Mouse (Mus musculus) hindbrain, embryonic 15.5 days (tissue): Measurements from ENCODE around the gene Rhpn2. TPM values are rescaled to one million over a fixed set of nuclear protein-coding genes. Genes with fewer than 3 reads are reported as not detected.
A peak's percentile ranks its signal among the peaks of the same experiment; 100 is the strongest.

Experiments
- ATAC-seq: fragments of 200-750 bp; cut with Nextera tagmentation; 2 replicates; pipeline ENCODE4 v1.8.0; 2017; ENCODE audit warnings: low read depth, moderate number of reproducible peaks, moderate TSS enrichment; ENCODE audit not compliant: low FRiP score
- H3K27ac ChIP-seq: fragments of 300-500 bp; sonication (generic); replicated peaks from 2 replicates; pipeline ENCODE4 v1.5.1; 2015; ENCODE audit warnings: mild to moderate bottlenecking, inconsistent platforms
- H3K27me3 ChIP-seq: fragments of 300-500 bp; sonication (generic); 2 replicates; pipeline ENCODE4 v1.6.1; 2015; ENCODE audit warnings: control low read depth, inconsistent platforms
- H3K36me3 ChIP-seq: fragments of 300-500 bp; sonication (generic); 2 replicates; pipeline ENCODE4 v1.6.1; 2015; ENCODE audit warnings: control low read depth, inconsistent platforms
- H3K4me1 ChIP-seq: fragments of 300-500 bp; sonication (generic); replicated peaks from 2 replicates; pipeline ENCODE4 v1.6.1; 2015; ENCODE audit warnings: control low read depth, inconsistent platforms
- H3K4me2 ChIP-seq: fragments of 300-500 bp; sonication (generic); 2 replicates; pipeline ENCODE4 v1.6.1; 2015; ENCODE audit warnings: moderate library complexity, mild to moderate bottlenecking, inconsistent platforms
- H3K4me3 ChIP-seq: fragments of 300-500 bp; sonication (generic); 2 replicates; pipeline ENCODE4 v1.5.1; 2015; ENCODE audit warnings: mild to moderate bottlenecking, inconsistent platforms
- H3K9ac ChIP-seq: fragments of 300-500 bp; sonication (generic); 2 replicates; pipeline ENCODE4 v1.6.1; 2015; ENCODE audit warnings: inconsistent platforms
- H3K9me3 ChIP-seq: fragments of 300-500 bp; sonication (generic); 2 replicates; pipeline ENCODE4 v1.6.1; 2016; ENCODE audit warnings: control low read depth, inconsistent platforms
- WGBS: fragments of 180-500 bp; shearing (Covaris S2); methylation state at CpG from one replicate; pipeline ENCODE4 v1.1.7; 2015; 5-methylcytosine and 5-hydroxymethylcytosine counted together
- polyA plus RNA-seq: library from polyadenylated mRNA; unstranded; fragments of >200 nt; fragmentation: Nextera tagmentation; extraction: Ambion mirVana; gene quantifications from 2 replicates; pipeline ENCODE4 v1.2.1, GENCODE M21; 2015

Rhpn2 gene
- polyA plus RNA-seq, 1 experiment from 2014 or later, result 3.7 TPM

DNA sequence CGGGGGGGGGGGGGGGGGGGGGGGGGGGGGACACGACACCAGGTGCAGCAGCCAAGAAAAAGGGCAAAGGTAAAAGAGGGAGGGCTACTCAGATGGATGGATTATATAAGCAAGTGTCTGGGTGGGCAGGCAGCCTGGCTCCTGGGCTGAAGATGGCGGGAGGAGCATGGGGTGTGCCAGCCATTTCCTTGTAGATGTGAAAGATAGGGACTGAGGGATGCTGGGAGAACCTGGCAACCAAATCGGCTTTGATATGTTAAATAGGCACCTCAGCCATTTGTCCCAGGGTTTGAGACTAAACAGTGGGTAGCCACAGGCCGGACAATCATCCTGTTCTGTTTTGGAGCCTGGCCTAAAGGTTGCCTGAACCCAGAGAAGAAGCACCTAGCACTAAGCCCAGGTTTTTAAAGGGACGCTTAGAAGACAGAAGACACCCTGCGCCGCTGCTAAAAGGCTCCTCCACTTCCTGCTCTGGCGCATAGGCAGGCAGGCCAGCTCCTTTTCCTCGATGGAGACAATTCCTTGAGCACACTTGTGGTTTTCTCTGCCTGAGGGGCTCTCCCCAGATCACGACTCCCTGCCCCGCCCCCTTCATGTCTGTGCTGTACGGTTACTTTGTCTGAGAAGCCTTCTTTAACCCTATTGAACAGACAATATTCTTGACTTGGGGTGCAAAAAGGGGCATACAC is 11.1 kb upstream of the Rhpn2 start:
- H3K9ac ChIP-seq, result no peak overlapping the region
- WGBS, result 6% methylated on average over 11 of the region's 13 CpGs
- no peaks in the 10 kb centered on the region for H3K27me3 ChIP-seq
- ATAC-seq, result no peak
- no peaks in the 10 kb centered on the region for H3K36me3 ChIP-seq
- H3K4me2 ChIP-seq, result peak overlapping the region; percentile 34
- no peaks in the 10 kb centered on the region for H3K9me3 ChIP-seq
- no peak overlapping the region for H3K4me3 ChIP-seq
- H3K4me1 ChIP-seq, result peaks cover 6% of the 10 kb centered on the region
- H3K27ac ChIP-seq, result no peak overlapping the region

DNA sequence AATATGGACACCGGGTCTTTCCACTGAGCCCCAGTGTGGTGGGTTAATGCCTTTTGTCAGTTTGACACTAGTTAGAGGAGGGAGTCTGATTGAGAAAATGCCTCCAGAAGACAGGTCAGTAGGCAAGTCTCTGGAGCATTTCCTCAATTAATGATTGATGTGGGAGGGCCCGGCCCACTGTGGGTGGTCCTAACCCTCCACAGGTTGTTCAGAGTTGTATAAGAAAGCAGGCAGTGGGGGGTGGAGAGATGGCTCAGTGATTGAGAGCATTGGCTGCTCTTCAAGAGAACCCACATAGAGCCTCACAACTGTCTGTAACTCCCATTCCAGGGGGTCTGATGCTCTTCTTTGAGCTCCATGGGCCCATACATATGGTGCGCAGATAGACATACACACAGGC is 2.4 kb upstream of the Rhpn2 start:
- no peak overlapping the region for H3K4me3 ChIP-seq
- WGBS, result 32% methylated on average over 3 of the region's 3 CpGs
- no peaks in the 10 kb centered on the region for H3K9me3 ChIP-seq
- ATAC-seq, result no peak
- no peaks in the 10 kb centered on the region for H3K36me3 ChIP-seq
- no peak overlapping the region for H3K9ac ChIP-seq
- peaks cover 13% of the 10 kb centered on the region for H3K27me3 ChIP-seq
- no peak overlapping the region for H3K4me2 ChIP-seq
- H3K4me1 ChIP-seq, result peaks cover 20% of the 10 kb centered on the region
- H3K27ac ChIP-seq, result no peak overlapping the region

DNA sequence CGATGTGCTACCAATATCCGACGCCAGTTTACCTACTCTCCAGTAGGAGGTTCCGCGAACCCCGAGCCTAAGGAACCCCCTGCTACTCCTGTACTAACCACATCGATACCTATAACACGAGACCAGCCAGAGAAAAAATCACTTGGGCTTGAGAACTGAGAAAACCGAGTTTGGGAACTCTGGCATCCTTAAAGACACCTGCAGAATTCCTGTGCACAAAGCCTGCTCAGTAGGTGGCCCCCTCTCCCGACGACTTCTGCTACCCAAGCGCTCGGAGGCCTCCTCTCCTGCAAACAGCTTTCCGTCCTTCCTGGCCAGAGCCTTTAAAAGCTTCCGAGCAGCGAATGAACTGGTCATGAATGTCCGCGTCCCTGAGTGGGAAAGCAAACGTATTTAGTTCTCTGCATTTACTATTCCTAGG is 729 bp upstream of the Rhpn2 start:
- no peaks in the 10 kb centered on the region for H3K36me3 ChIP-seq
- H3K9ac ChIP-seq, result peak overlapping the region; percentile 32
- peak overlapping the region; percentile 66; the same call in 1 of the 2 replicates for H3K27ac ChIP-seq
- peaks cover 17% of the 10 kb centered on the region for H3K27me3 ChIP-seq
- no peaks in the 10 kb centered on the region for H3K9me3 ChIP-seq
- peak overlapping the region; percentile 62 for H3K4me3 ChIP-seq
- under 1% methylated on average over 19 of the region's 19 CpGs for WGBS
- H3K4me1 ChIP-seq, result peaks cover 20% of the 10 kb centered on the region
- peak overlapping the region; percentile 100 for H3K4me2 ChIP-seq
- peak; percentile 33 for ATAC-seq

DNA sequence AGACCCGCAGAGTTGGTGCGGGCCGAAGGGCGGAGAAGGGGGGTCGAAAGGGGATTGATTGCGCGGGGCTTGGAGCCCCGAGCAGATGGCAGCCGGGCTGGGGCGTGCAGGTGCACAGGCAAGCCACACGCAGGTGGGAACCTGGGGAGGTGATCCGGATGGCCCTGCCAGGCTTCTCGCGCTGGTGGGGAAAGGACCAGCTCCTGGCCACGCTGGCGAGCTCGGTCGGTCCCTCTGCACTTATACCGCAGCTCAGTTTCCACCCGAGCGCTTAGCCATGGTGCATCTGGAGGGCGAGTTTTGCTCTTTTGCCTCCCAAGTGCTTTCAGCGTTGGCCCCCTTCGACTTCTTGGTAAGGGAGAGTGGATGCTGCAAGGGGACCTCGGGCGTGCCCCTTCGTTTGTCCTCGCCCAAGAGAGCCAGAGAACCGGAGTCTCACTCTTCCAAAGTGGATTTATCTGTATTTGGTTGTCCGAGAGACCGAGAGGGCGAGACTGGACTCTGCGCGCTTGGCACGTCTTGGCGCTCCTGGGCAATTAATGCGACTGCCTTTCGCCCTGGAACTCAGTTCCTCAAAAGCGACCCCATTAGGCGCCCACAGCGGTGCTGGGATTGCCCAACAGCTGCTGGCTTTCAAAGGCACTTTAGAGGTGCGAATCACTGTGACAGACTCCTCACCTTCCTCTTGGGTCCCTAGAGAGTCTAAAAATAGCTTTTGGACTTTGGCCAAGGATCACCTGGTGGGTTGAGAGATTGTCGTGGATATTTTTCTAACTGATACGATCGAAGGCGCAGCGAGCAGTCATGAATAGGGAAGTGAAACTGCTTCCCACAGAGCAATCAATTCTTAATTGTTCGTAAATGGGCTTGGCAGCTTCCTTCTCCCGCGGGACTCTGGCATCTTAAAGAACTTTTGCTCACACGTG is 820 bp downstream of the Rhpn2 start:
- H3K4me3 ChIP-seq, result peak overlapping the region; percentile 62
- ATAC-seq, result no peak
- peak overlapping the region; percentile 100 for H3K4me2 ChIP-seq
- 1% methylated on average over 50 of the region's 51 CpGs for WGBS
- H3K4me1 ChIP-seq, result peaks cover 20% of the 10 kb centered on the region
- H3K9ac ChIP-seq, result peak overlapping the region; percentile 52
- peak overlapping the region; percentile 66 for H3K27ac ChIP-seq
- no peaks in the 10 kb centered on the region for H3K36me3 ChIP-seq
- no peaks in the 10 kb centered on the region for H3K9me3 ChIP-seq
- H3K27me3 ChIP-seq, result peaks cover 17% of the 10 kb centered on the region

GRCm38 (mm10) chr7:35340196-35340595 is 6.2 kb downstream of the Rhpn2 start:
- Histone ChIP-seq H3K4me2 (no peak overlapping the region), H3K27ac (no peak overlapping the region), H3K4me3 (no peak overlapping the region), H3K9ac (no peak overlapping the region), H3K27me3 (peaks cover 15% of the 10 kb centered on the region; the same call in 1 of the 2 replicates), H3K4me1 (peaks cover 4% of the 10 kb centered on the region), H3K9me3 (no peaks in the 10 kb centered on the region), H3K36me3 (no peaks in the 10 kb centered on the region)
- WGBS, result 23% methylated on average over 5 of the region's 5 CpGs
- no peak for ATAC-seq

GRCm38 (mm10) chr7:35341282-35341681 is 7.3 kb downstream of the Rhpn2 start:
- ATAC-seq, result no peak
- Histone ChIP-seq H3K27me3 (0 out of 2 replicates have a peak, but pooled peaks cover 7% of the 10 kb centered on the region), H3K9me3 (no peaks in the 10 kb centered on the region), H3K36me3 (no peaks in the 10 kb centered on the region), H3K4me1 (no peaks in the 10 kb centered on the region), H3K4me3 (no peak overlapping the region), H3K9ac (no peak overlapping the region), H3K4me2 (no peak overlapping the region), H3K27ac (no peak overlapping the region)
- WGBS, result 81% methylated on average over 6 of the region's 6 CpGs

- Histone ChIP-seq H3K9me3 (no peaks in the 10 kb centered on the region), H3K27me3 (no peaks in the 10 kb centered on the region), H3K4me3 (no peak overlapping the region), H3K4me2 (no peak overlapping the region), H3K27ac (no peak overlapping the region), H3K4me1 (no peaks in the 10 kb centered on the region), H3K9ac (no peak overlapping the region), H3K36me3 (no peaks in the 10 kb centered on the region)
- ATAC-seq, result no peak
- WGBS, result 83% methylated on average over 4 of the region's 4 CpGs
Measured at GRCm38 (mm10) chr7:35342498-35342897, 8.5 kb downstream of the Rhpn2 start.

- no peaks in the 10 kb centered on the region for H3K4me1 ChIP-seq
Measured at GRCm38 (mm10) chr7:35344785-35345330, 10.9 kb downstream of the Rhpn2 start.

DNA sequence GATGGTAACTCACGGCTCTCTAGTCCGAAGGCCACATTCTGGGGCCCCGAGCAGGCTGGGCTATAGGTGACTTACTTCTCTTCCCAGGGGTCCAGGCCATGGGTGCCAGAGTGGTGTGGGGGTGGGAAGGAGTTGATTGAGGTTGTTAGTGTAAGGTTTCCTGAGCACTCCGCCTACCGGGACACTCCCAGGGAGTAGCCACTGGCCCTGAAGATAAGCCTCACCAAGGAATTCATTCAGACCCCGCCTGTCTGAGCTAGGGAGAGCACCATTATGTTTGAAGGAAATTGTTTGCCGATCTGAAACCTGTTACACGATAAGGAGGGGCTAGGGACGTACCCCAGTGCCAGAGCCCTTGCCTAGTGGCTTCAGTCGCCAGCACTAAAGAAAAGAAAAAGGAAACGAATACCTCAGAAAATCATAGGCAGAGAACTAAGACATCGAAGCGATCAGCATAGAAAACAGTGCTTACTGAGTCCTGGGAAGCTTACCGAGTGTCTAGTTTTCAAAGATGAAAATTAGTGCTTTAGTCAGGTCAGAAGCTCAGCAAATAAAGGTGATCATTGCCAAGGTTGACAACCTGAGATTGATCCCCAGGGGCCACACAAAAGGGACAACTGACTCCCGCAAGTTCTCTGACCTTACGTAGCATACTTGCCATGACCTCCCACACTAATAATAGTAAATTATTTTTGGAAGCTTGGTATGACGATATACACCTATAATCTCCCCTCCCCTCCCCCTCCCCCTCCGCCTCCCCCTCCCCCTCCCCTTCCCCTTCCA is 14.1 kb downstream of the Rhpn2 start:
- no peaks in the 10 kb centered on the region for H3K27me3 ChIP-seq
- no peaks in the 10 kb centered on the region for H3K9me3 ChIP-seq
- H3K4me1 ChIP-seq, result no peaks in the 10 kb centered on the region
- H3K4me3 ChIP-seq, result no peak overlapping the region
- 80% methylated on average over 18 of the region's 18 CpGs for WGBS
- H3K4me2 ChIP-seq, result no peak overlapping the region
- H3K36me3 ChIP-seq, result no peaks in the 10 kb centered on the region
- H3K9ac ChIP-seq, result no peak overlapping the region
- ATAC-seq, result no peak
- no peak overlapping the region for H3K27ac ChIP-seq

More at GRCm38 (mm10) chr7:35344785-35345330, 10.9 kb downstream of the Rhpn2 start:
- Histone ChIP-seq H3K9me3 (no peaks in the 10 kb centered on the region), H3K27me3 (no peaks in the 10 kb centered on the region), H3K4me2 (no peak overlapping the region), H3K36me3 (no peaks in the 10 kb centered on the region), H3K4me3 (no peak overlapping the region), H3K9ac (no peak overlapping the region), H3K27ac (no peak overlapping the region)
- no peak for ATAC-seq
- 97% methylated on average over 5 of the region's 5 CpGs for WGBS

DNA sequence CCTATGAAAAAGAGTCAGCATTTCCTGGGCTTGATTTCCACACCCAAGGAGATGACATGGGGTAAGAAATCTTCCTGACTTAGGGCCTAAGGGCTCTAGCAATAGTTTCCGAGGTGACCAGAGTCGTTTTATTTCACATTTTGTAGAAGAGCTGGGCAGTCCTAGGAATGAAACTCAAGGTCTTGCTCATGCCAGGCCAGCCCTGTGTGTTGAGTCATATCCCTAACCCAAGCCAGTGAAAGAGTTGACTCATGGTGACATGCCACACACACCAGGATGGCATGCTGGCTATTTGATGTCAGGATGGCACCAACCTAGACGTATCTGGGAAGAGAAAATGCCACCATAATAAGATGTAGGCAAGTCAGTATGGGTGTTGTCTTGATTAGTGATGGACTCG is 15.1 kb downstream of the Rhpn2 start:
- Histone ChIP-seq H3K4me3 (no peak overlapping the region), H3K9me3 (no peaks in the 10 kb centered on the region), H3K9ac (no peak overlapping the region), H3K36me3 (no peaks in the 10 kb centered on the region), H3K4me1 (no peaks in the 10 kb centered on the region), H3K27ac (no peak overlapping the region), H3K4me2 (no peak overlapping the region), H3K27me3 (no peaks in the 10 kb centered on the region)
- no peak for ATAC-seq
- 95% methylated on average over 4 of the region's 4 CpGs for WGBS

- ATAC-seq, result no peak
- Histone ChIP-seq H3K4me3 (no peak overlapping the region), H3K9me3 (no peaks in the 10 kb centered on the region), H3K4me2 (no peak overlapping the region), H3K9ac (no peak overlapping the region), H3K36me3 (no peaks in the 10 kb centered on the region), H3K27me3 (no peaks in the 10 kb centered on the region), H3K27ac (no peak overlapping the region), H3K4me1 (no peaks in the 10 kb centered on the region)
- 92% methylated on average over 8 of the region's 8 CpGs for WGBS
Measured at GRCm38 (mm10) chr7:35349886-35350684, 16.1 kb downstream of the Rhpn2 start.
